Mouse (Mus musculus): ENCODE measurements at regions not wholly inside any gene's neighbourhood (a gene's known extent, or its start where the extent isn't known, plus 50 kb on each side); places are given as distances from the start of the nearest gene placed in this dataset.

DNA sequence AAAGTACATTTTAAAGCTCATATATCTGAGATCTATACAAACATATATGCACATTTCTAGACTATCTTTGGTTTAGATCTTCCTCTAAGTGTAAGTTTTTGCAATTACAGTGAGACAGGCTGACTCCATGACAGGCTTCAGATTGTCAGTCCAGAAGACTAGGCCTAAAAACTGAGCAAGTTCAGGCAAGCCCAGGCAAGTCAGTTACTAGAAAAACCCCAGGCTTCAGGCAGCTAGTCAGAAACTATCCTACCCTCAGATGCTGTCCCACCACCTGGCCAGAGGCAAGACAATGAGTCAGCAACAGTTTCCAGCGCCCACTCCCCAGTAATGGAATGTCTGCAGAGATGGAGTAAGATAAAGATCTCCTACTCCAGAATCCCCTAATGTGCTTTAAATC lies 53.4 kb upstream of the Qrfpr start:
- TF ChIP-seq POLR2AphosphoS5 (IDR thresholded peaks at IDR 0.05; ENCODE audit: insufficient replicate concordance, low read depth, low read length) (no peak), CTCF (IDR thresholded peaks at IDR 0.05; ENCODE audit: low read depth, low read length) (no peak)

All from G1E (cell line).